Mouse (Mus musculus) heart, postnatal 36 days (tissue): Measurements from ENCODE around the gene Sat1. TPM values are rescaled to one million over a fixed set of nuclear protein-coding genes. Genes with fewer than 3 reads are reported as not detected.
"Not testable (repeated sequence)": the region's sequence is repeated elsewhere in the genome, so short reads cannot be mapped to it uniquely, and the experiment has no call there.

Source experiments
- DNase-seq, 2 experiments: peaks; one replicate each; pipeline ENCODE4 v3.0.0; 2021 to 2022
- intact Hi-C: fragments of 180-260 bp; cut with DNase I; formaldehyde crosslinking; loops from one replicate; pipeline ENCODE4 v1.15.1; 2025
- total RNA-seq, 2 experiments: library from RNA; stranded (reverse); gene quantifications; 2 replicates each; pipeline ENCODE4 v1.2.3; 2021

Sat1 gene
- 10 to 100 TPM; 34.4 to 41.1 TPM for total RNA-seq

- DNase-seq, result peak; percentile 84 to 86
- intact Hi-C loops, result loop anchor here (1.0 to 5.0 kb wide), 3 partner anchors 46 to 121 kb away; partner anchors contain the start of gene Acot9
Measured at GRCm38 (mm10) chrX:155216271-155216670, at the start of gene Sat1. Sat1 (minus strand) TSS chrX:155216449.

- intact Hi-C loops, result loop anchor here (1.0 to 2.0 kb wide), 2 partner anchors 47 to 118 kb away; partner anchors contain the start of gene Sat1
- no peak for DNase-seq
Measured at GRCm38 (mm10) chrX:155262915-155263252, 46.6 kb upstream of the Sat1 start.

GRCm38 (mm10) chrX:155262235-155262914 is 46.1 kb upstream of the Sat1 start, which contains the start of gene Acot9:
Acot9 (plus strand) TSS chrX:155262443.
- peak; percentile 82 to 86 for DNase-seq
- intact Hi-C loops, result loop anchor here (1.0 to 2.0 kb wide), 2 partner anchors 46 to 118 kb away; partner anchors contain the start of gene Sat1

DNA sequence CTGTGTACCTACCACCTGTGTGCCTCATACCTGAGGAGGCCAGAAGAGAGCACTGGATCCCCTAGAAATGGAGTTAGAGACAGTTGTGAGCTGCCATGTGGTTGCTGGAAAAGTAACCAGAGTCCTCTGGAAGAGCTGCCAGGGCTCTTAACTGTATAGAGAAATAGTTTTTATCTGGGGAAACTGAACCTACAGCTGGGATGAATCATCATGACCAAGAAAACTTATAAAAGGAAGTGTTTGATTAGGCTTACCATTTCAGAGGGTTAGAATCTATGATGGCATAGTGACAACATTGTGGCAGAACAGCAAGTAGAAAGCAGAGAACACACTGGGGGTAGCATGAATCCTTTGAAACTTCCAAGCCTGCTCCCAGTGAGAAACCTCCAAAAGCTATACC is 40.6 kb upstream of the Sat1 start:
- no peak for DNase-seq
- intact Hi-C loops, result no loop called here

DNA sequence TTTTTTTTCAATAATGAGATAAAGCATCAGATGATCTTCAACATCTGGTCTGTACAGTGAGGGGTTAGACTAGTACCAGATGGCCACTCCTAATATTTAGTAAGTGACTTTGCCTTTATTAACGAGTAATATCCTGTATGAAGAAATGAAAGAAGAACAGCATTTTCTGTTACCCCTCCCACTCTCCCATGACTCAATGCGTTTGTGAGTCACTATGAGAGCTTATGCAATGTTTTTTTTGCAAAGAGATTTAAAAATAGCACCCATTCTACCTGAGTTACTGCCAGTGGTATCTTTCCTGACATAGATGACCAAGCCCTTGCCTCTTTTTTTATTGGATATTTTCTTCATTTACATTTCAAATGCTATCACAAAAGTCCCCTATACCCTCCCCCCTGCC is 2.0 kb upstream of the Sat1 start:
- intact Hi-C loops, result loop anchor here (5.0 kb wide), 1 partner anchor 119 kb away; no protein-coding TSS in a partner anchor

GRCm38 (mm10) chrX:155215501-155216248 is 574 bp downstream of the Sat1 start:
- DNase-seq, result peak; percentile 27 to 45
- intact Hi-C loops, result loop anchor here (1.0 to 5.0 kb wide), 3 partner anchors 47 to 122 kb away; partner anchors contain the start of gene Acot9

More for the DNA sequence above, 2.0 kb upstream of the Sat1 start:
- no peak for DNase-seq

GRCm38 (mm10) chrX:155214291-155215136 is 1.7 kb downstream of the Sat1 start:
- no peak for DNase-seq
- intact Hi-C loops, result loop anchor here (5.0 kb wide), 1 partner anchor 123 kb away; no protein-coding TSS in a partner anchor

GRCm38 (mm10) chrX:155208671-155209070 is 7.6 kb downstream of the Sat1 start:
- DNase-seq, result peak in 1 of 2 experiments; percentile 11
- intact Hi-C loops, result no loop called here

DNA sequence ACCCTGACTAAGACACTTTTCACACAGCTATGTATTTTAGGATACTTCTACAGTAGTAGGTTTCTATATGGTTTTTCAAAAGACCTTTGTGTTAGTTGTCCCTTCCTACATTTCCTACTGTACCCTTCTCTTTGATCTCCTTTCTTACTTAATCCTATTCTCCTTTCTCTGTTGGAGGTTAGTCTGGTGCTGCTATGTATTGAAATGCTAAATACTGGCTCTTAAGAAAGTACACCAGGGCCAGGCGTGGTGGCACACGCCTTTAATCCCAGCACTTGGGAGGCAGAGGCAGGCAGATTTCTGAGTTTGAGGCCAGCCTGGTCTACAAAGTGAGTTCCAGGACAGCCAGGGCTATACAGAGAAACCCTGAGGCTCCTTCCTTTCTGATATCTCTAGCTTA is 10.8 kb downstream of the Sat1 start:
- intact Hi-C loops, DNase-seq: not testable (repeated sequence)

DNA sequence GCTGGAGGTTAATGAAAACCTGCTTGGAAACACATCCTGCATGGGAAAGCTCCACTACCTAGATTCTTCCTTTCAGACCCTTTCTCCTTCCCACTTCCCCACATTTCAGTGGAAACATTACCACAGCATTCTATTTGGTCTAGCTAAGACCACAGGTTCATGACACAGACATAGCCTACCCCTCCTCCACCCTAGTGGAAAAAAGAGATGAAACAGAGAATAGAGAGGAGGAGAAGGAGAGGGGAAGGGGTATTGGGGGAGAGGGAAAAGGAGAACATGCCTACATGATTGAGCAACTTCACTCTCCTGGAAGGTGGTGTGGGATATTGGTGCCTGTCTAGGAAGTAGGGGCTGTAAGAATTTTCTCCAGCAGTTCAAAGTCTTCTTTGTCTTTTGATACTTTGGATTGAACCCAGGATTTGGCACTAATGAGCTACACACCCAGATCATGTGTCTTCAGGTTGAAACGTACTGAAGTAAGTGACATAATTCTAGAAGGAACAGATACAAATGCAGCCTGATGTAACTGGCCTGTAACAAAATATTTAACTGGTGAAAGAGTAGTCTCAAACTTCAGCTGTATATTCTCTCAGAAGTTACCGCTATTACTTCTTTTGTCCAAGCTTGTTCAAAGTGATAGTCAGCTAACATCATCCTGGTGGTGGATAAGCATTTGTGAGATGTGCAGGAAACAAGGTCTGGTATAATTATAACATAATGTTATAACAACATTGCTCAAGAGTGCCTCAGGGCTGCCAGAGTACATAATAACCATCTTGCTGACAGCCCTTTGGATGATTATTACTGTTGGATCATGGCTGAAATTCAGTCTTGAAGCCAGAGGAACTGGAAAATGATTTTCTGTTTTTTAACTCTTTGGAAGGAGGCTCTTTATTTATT is 13.6 kb downstream of the Sat1 start:
- intact Hi-C loops, result no loop called here
- no peak for DNase-seq

DNA sequence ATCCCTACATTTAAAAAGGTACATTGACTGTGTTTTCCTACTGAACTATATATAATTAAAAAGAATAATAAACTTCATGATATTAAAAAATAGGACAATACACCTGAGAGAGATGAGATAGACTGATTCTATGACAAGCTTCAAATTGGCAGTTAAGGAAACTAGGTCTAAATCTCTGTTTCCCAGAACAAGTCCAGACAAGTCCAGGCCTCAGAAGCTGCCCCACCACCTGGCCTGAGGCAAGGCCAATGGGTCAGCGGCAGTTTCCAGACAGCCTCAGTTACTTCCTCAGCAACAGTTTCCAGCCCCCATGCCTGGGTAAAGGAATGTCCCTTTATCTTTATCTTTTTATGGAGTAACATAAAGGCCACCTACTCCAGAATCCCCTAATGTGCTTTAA is 14.4 kb downstream of the Sat1 start:
- no peak for DNase-seq
- intact Hi-C loops, result no loop called here

GRCm38 (mm10) chrX:155194979-155195378 is 21.3 kb downstream of the Sat1 start:
- intact Hi-C loops, result no loop called here
- no peak for DNase-seq

- DNase-seq, result no peak
Measured at GRCm38 (mm10) chrX:155193732-155194443, 22.4 kb downstream of the Sat1 start.

GRCm38 (mm10) chrX:155191941-155192340 is 24.3 kb downstream of the Sat1 start:
- DNase-seq, result no peak
- intact Hi-C loops, result no loop called here

More at GRCm38 (mm10) chrX:155193732-155194443, 22.4 kb downstream of the Sat1 start:
- intact Hi-C loops, result no loop called here

DNA sequence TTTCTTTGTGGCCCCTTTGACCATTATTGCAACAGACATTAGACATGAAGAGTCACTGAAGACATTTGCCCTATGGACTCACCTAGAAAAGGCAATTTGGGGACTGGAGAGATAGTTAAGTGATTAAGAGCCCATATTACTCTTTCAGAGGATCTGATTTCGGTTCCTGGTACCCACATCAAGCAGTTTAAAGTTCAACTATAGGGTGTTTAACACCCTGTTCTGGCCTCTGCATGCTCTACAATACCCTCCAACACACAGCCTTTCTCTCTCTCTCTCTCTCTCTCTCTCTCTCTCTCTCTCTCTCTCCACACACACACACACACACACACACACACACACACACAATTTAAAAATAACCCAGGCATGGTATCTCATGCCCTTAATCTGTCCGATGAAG is 38.6 kb downstream of the Sat1 start:
- no peak for DNase-seq
- intact Hi-C loops, result no loop called here

- intact Hi-C loops, result no loop called here
- DNase-seq, result no peak
Measured at GRCm38 (mm10) chrX:155177230-155177629, 39.0 kb downstream of the Sat1 start.

GRCm38 (mm10) chrX:155175568-155175967 is 40.7 kb downstream of the Sat1 start:
- no peak for DNase-seq

GRCm38 (mm10) chrX:155172310-155172709 is 43.9 kb downstream of the Sat1 start:
- DNase-seq, result no peak
- intact Hi-C loops, result no loop called here

More at GRCm38 (mm10) chrX:155175568-155175967, 40.7 kb downstream of the Sat1 start:
- intact Hi-C loops, result no loop called here

- intact Hi-C loops, result no loop called here
- no peak for DNase-seq
Measured at GRCm38 (mm10) chrX:155171754-155172153, 44.5 kb downstream of the Sat1 start.
